Mouse (Mus musculus) telencephalon, adult 2 months (tissue): ENCODE measurements around the gene Sost.

Source experiments
- DNase-seq: peaks from one replicate; pipeline ENCODE4 v3.0.0-alpha.2; 2011; ENCODE audit warnings: low read depth, low spot score

Sost gene

DNA sequence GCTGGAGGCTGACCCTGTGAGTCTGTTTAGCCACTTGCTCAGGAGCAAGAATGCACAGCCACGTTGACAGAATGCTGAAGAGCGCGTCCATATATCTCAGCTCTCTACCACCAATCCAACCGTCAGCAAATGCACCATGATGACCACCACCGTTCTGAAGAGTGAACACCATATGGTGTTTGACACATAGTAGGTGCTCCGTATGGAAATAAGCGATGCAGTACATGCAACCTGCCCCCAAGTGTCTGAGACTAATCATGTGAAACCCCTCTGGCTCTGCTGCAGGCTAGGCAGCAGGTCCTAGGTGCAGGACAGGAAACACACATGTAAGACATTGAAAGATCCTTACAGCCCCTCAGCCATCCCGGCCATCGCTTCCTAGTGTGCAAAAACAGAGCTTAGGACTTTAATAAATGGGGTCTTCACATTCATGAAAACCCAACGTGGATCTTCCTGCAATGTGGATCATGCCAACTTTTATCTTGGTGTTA lies 16.7 kb upstream of the Sost start:
- no peak for DNase-seq

DNA sequence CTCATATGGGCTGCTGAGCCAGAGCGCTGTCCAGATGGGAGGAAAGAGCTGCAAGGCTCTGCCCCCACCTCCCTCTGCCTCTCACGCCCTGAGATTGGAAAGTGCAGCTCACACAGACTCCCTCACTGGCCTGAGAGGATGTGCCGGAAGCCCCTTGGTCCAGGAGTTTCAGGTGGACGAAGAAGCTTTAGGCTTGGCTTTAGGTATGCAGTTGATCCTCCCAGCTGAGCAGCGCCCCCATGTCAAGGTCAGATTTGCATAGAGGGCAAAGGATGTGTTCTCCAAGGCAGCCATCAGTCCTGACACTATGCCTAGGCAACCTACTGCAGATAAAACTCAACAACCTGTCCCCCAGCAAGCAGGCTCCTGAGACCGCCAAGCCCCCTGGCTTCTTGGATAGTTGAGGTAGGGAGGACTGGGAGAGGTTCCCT lies 16.2 kb upstream of the Sost start:
- DNase-seq, result no peak

DNA sequence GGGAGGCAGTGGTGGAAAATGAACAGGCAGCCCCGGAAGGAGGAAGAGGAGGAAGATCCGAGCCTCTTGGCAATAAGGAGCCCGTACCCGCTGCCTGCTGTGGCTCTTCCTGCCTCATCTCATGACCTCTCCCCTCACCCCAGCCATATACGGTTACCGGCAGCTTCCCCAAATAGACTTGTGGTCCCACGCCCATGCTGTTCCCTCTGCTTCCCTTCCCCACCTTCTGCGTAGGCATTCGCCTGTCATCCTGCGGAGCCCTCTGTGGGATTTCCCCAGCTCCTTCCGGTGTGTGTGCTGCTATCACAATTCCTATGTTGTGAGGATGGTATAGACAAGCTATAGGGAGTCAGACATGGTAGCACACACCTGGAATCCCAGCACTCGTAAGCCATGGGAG lies 15.0 kb upstream of the Sost start:
- DNase-seq, result no peak

DNA sequence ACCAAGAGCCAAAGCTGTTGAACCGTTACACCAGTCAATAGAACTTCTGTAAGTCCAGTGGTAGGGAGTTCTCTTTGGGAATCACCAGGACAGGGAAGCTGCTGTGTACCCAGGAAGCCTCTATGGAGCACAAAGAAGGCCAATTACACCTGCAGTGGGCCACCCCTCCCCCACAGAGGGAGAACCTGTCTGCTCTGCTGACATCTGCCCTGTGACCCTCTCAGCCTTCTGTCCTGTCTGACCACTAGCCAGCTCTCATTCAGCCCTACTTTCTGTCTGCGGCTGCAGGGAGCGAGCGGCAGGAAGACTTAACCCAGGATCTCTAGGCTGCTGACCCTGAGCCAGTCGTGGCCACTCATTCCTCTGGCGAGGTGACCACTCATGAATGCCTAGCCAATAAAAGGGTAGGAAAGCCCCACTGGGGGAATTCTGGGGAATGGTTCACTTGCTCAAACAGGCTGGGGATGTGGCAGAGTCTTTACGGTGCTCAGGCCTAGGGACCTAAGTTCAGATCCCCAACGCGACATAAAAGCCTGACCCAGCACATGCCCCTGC lies 13.9 kb upstream of the Sost start:
- no peak for DNase-seq

DNA sequence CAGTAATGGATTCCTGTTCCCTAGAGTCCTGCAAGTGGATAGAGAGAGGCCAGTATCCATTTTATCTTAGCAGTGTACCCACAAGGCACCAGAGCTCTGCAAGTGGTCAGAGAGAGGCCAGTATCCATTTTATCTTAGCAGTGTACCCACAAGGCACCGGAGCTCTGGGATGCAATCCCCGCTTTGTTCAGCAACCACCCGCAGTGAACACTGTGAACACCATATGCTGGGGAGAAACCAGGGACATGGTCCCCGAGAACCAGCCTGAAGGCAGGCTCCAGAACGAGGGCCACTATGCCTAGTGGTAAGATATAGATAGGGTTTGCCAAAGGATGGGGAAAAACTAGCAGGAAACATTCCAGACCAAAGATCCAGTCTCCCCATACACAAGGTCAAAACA lies 12.3 kb upstream of the Sost start:
- DNase-seq, result no peak

DNA sequence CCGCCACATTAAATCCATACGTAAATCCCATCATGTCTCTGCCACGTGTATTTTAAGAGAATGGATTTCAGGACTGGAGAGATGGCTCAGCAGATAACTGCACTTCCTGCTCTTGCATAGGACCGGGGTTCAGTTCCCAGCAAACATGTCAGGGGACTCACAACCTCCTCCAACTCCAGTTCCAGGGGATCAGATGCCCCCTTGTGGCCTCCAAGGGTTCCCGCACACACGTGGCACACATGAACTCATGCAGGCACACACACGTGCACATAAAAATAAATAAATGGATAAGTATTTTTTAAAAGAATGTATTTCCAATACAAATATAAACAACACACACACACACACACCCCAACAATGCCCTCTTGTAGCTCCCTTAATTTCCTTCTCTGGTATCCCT lies 10.1 kb upstream of the Sost start:
- DNase-seq, result no peak

DNA sequence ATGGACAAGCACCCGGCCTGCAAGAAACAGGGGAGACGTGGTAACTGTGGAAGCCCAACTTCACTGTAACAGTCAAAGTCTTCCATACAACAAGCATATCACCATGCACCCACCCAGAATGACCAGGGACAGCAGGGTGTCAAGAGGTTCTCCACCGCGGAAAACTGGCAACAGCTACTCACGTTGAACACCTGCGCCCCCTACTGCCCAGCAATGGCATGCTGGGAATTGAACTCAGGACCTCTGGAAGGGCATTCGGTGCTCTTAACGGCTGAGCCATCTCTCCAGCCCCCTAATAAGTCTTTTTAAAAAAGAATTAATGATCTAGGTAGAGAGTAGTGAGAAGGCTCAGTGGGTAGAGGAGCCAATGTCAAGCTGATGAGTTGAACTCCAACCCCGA lies 8.1 kb upstream of the Sost start:
- DNase-seq, result no peak

DNA sequence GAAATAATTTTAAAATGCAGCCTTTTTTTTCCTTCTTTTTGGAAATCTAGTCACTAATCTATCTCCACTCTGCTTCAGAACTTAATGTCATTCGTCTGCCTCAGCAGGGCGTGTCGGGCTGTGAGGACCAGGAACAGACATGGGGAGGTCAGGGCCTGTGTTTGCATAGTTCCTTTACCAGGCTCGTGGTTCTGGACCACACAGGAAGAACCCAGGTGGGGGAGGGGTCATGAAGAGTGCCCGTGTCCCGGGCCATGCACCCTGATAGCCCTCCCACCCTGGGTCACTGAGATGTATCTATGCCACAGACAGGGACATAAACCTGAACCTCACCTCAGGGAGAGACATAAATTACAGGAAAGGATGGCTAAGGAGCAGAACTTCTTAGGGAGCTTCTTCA lies 7.4 kb upstream of the Sost start:
- no peak for DNase-seq

DNA sequence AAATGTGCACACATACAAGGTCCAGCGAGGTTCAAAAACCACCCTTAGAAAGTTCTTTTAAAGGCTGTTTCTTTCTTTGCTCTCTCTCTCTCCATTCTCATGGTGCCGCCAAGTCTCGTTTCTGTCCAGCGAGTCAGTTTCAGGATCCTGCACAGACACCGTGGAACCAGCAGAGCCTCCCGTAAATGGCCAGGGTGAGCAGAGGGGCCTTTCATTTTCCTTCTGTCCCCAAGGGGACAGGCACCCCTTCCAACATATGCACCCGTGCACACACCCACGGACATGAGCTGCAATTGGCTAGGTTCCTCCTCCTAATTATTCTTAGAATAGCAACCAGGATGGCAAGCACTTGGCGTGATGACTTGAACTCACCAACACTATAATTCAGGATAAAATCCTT lies 6.7 kb upstream of the Sost start:
- no peak for DNase-seq

DNA sequence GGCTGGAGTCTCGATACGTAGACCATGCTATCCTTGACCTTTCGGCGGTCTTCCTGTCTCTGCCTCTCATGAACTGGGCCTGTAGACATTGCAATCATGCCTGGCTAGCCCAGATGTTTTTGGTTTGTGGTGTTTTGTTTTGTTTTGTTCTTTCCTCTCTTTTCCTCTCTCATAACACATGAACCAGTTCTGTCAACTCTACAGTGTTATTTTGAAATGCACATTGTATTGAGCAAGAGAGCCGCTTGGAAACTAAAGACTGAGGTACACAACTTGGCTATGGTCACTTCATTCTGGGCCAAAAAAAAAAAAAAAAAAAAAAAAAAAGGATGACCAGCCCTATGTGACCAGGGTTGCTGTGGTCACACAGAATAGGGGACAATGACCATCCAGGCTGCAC lies 5.8 kb upstream of the Sost start:
- DNase-seq, result no peak

DNA sequence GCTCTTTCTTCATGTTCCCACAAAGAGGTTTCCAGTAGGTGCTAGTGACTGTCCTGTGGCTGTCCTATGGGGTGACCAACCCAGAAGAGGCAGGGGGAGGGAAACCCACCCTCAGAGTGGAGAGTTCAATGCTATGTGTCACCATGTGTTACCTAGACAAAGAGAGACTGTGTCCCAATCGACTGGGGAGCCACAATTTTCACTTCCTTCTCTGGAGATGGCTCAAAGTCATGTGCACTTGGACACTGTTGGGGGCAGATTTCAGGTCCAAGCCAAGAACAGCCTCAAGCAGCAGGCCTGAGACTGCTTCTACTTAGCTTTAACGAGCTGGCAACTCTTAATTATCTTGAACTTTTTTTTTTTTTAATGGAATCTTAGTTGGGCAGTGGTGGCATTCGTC lies 5.3 kb upstream of the Sost start:
- DNase-seq, result no peak

DNA sequence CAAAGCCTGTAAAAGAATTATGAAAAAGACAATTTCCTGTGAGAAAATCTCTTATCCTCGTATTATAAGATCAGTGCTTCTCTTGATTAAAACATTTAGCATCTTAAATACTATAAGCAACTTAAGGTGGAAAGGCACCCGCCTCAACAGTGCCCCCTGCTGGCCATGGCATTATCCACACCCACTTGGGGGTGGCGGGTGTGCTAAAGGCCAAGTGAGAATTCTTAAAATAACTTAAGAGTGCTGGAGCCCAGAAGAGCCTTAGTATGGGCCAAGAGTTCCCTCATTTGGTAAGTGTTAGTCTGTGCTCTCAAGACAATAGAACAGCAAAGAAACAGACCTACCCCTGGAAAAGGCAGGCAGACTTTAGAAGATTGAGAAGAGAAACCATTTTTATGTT lies 4.6 kb upstream of the Sost start:
- no peak for DNase-seq

DNA sequence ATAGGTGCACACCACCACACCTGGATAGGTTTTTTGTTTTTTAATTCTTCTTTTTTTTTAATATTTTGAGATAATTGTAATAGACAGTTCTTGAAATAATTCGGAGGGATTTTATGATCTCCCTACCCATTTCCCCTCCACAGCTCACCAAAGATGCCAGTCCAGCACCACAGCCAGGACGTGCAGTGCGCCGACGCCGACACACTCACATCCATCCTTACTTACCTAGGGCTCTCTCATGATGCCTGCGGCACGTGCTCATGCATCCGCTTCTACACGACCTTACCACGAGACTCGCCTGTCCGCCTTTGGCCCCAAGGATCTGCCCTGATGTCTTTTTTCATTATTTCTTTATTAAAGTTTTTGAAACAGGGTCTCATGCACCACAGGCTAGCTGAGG lies 3.0 kb upstream of the Sost start:
- DNase-seq, result no peak

DNA sequence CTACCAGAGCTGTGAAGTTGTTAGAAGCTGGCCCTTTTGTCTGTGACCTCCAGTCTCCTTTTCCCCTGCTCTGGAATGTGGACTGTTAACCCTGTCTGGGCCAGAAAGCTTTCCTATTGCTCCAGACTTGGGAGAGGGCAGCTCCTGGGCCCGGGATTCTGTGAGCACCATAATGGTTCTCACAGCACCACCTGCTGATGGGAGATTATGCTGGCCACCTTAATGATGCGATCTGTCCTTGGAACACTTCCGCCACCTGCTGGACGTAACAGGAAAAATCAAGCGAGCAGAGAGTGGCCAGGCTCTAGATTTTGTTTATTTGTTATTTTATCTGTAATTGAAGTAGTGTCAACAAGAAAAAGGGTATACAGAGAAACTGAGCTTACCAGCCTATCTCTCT lies 2.0 kb upstream of the Sost start:
- DNase-seq, result no peak

DNA sequence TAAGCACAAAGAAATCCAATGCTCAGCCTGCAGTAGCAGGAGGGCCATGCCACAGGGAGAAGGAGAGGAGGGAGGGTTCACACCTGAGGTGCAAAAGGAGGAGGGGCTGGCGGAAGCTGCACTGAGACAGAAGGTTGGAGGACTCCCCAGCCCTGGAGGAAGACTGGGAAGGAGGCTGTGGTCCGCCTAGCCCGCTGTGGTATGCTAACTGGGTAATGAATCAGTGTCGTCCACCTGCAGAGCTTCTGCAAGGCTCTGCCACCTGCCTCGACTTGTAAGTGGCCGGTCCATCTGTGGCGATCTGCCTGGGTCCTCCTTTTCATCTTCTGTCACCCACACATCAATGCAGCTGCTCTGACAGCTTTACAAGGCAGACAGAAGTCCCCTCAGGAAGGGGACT lies 1.5 kb upstream of the Sost start:
- DNase-seq, result no peak

DNA sequence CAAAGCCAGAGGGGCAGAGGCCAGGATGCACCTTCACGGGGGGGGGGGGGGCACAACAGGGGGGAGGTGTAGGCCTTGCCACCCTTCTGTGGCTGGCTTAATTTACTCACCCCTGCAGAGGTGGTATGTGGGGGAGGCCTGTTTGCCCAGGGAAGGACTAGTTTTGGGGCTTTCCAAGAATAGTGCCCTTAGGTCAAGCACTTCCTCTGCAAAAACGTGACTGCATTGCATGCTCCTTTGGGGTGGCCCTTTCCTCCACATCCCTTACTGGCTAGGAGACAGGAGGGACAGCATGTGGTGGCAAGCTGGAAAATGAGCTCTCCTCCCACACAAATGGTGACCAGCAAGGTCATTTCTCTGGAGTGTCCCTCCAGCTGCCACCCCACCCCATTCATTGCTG lies 1.3 kb downstream of the Sost start:
- DNase-seq, result no peak

DNA sequence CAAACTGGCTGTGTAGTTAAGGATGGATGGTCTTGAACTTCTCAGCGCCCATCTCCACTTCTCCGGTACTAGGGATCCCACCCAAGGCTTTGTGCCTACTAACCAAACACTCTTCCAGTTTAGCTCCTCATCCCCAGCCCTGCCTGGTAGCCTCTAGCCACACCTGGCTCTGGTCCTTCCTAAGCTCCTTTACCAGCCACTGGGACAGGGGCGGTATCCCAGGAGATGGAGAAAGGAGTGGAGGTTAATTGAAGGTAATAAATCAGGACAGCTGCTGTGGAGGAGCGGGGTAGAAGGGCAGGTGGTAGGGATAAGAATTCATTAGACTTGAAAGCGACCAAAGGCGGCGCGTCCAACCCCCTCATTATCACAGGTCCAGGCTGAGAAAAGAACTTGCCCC lies 2.2 kb downstream of the Sost start:
- DNase-seq, result no peak

DNA sequence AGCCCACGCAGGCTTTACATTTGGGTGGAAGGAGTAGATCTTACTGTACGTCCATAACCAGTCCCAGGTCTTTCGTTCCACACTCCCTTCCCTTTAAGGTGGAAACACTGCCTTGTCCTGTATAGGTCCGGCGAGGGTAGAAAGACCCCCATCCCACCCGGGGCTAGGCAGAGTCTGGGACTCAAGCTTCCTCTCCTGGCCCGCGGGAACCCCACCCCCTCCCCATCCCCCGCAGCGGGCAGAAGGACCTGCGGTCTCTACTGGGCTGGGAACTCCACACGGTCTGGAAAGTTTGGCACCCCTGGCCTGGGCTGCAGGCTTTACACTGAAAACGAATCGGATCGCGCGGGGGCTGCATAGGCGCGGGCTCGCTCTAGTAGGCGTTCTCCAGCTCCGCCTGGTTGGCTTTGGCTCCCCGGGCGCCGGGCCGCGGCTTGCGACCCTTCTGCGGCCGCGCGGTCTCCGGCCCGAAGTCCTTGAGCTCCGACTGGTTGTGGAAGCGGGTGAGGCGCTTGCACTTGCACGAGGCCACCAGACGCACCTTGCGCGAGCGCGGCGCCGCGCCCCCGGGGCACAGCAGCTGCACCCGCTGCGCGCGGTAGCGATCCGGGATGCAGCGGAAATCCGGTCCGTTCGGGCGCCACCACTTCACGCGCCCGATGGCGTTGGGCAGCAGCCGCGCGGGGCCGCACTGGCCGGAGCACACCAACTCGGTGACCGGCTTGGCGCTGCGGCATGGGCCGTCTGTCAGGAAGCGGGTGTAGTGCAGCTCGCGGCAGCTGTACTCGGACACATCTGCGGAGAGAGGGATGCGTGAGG lies 3.1 kb downstream of the Sost start:
- DNase-seq, result no peak

DNA sequence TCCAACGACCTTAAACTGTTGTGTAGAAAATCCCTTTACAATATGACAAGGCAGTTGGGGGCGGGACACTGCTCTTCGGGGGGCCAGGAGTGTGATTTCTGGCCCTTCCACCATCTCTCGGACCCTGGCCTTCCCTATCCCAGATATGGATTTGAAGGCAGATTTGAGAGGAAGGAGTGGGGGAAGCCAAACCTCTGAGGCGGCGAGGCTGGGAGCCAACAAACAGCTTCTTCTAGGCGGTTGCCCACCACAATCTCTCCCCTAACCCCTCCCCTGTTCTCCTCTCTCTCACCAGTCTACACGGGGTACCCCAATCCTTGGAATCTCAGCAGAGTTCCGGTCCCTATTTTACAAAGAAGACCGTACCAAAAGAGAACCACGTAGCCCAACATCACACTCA lies 3.8 kb downstream of the Sost start:
- no peak for DNase-seq

DNA sequence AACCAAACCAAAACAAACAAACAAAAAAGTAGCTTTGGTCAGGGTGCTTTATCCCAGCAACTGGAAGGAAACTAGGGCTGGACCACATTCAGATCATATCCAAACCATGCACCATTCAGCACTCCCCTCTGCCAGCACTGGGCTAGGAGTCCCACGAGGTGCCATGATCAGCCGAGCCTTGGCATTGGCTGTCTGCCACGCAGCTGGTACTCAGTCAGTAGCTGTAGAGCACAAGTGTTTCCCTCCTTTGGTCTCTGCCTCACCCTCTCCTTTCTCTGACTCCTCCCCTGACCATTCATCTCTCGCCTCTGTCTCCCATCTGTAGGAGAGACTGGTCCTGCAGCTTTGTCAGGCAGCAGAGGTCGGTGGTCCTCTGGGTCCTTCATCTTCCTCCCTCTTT lies 9.3 kb downstream of the Sost start:
- no peak for DNase-seq

DNA sequence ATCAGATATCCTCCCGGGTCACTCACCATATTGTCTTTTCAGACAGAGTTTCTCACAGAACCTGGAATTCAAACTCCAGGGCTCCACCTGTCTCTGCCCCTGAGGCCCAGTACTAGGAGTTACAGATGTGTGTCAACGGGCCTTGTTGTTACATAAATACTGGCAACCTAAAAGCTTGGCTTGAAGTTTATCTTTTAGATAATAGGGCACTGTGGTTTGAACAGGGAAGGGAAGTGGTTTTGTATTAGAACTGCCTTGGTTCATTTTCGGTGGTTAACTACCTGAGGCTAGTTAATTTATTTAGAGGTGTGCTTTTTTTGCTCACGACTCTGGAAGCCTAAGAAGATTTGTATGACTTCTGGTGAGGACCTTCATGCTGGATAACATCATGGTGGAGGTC lies 13.4 kb downstream of the Sost start:
- no peak for DNase-seq

DNA sequence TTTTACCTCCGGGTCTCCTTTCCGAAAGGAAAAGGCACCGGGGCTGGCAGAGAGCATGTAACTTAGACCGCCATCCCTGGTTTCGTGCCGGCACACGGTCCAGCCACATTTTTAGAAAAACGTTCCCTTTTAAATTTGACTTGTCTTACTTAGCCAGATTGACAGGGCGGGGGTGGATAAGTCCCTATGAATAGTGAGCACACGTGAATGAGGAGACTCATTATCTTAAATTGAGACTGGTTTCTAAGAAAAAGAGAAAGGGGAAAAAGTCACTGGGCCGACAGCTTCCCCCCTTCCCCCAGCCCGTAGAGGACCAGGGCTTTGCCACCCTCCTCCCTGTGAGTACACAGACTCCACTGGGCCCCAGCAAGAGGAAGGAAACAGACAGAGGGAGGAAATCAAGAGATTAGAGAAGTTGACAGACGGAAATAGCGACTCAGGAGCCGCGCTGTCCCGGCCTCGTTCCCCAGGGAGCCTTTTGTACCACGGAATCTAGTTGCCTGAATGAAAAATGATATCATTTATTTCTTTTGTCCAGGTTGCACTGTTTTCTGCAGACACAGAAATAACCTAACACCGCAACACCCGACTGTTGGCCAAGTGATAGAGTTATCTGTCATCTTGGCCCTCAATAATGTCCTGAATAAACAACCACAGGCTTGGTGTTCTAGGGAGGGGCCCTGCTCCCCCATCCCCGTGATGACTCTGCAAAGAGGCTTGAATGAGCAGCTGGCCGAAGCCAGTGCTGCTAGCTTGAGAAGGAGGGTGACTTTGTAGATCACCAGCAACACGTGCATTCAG lies 14.1 kb downstream of the Sost start:
- DNase-seq, result no peak

DNA sequence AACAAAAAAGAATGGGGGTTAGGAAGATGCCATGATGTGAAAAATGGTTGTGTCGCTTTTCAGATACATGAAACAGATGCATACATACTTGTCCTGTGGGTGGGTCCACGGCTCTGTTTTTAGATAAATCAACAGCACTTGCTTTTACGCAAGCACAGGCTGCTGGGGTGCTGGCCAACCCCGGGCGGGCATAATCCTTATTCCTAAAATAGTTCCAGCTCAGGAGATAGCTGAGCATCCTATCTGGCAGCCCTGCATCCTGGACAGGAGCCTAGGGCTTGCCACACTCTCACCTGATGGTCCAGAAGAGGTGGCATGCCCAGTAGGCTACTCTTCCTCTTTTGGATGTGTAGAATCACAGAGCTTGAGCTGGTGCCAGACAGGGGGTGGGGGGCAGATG lies 16.8 kb downstream of the Sost start:
- DNase-seq, result no peak
